Mouse (Mus musculus) gastrocnemius, postnatal 36 days (tissue): ENCODE data around the gene Alkbh7. TPM values are rescaled to one million over a fixed set of nuclear protein-coding genes. Genes with fewer than 3 reads are reported as not detected.
A peak's percentile ranks its signal among the peaks of the same experiment; 100 is the strongest.

Experiments used
- DNase-seq, 2 experiments: peaks; one replicate each; pipeline ENCODE4 v3.0.0; 2022
- intact Hi-C: fragments of 180-260 bp; cut with DNase I; formaldehyde crosslinking; loops from one replicate; pipeline ENCODE4 v1.15.1; 2025
- total RNA-seq, 2 experiments: library from RNA; stranded (reverse); gene quantifications; 2 replicates each; pipeline ENCODE4 v1.2.3; 2021

The Alkbh7 gene
- total RNA-seq, 2 experiments from 2014 or later = 21.6 to 22.7 TPM

- intact Hi-C loops = no loop called here
- DNase-seq = no peak
Observed at GRCm38 (mm10) chr17:57019693-57020092, 22.6 kb downstream of the Alkbh7 start.

DNA sequence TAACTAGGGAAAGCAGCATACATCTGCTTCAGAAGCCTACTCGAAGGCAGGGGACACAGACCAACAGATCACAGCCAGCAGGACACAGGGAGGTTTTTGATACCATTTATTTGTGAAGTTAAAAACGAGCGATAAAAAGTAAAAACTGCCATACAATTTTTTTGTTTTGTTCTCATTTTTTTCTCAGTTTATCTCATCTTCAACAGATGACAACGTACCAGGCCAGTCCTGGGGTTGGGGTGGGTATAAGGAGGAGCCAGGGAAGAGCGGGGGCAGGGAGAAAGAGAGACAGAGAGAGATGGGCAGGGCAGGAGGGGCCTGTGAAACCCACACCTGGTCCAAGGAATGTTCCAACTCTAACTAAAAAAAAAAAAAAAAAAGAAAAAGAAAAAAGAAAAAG lies 23.8 kb downstream of the Alkbh7 start:
- intact Hi-C loops = no loop called here
- DNase-seq = no peak

DNA sequence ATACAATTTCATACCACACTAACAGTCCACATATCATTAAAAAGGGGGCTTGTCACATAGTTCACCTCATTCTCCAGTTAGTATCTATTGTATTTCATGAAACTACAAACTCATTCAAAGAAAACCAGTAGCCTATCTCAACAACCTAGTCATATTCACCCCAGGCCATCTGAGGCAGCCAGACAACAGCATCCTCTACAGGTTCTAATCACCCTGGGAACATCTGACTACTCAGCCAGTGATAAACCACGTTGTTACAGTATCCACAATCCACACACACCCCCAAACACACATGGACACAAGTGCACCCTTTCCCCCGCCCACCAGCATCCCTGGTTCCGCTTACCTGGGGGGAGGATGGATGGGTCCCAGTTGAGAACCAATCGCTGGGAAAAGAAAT lies 30.3 kb downstream of the Alkbh7 start:
- intact Hi-C loops = no loop called here

DNA sequence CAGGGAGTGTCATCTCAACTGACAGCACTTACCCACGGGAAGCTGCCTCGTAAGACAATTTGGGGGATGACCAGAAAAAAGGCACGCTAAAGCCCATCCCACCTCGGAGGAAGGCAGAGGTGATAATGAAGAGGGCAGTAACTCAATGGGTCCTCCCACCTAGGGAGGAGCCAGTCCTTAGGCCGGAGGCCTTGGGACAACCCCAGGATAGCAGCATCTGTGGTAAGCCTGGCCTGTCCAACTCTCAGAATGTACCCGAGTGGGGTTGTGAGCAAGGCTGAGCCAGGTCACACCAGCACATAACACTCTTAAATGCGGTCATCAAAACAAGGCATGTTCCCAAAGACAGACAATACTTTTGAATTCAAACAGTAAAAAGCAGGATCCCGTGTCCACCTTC lies 32.6 kb downstream of the Alkbh7 start:
- no peak for DNase-seq
- intact Hi-C loops = loop anchor here (2.0 to 5.0 kb wide), 2 partner anchors 17 to 937 kb away; no protein-coding TSS in a partner anchor

More for the DNA sequence above, 30.3 kb downstream of the Alkbh7 start:
- DNase-seq = no peak

DNA sequence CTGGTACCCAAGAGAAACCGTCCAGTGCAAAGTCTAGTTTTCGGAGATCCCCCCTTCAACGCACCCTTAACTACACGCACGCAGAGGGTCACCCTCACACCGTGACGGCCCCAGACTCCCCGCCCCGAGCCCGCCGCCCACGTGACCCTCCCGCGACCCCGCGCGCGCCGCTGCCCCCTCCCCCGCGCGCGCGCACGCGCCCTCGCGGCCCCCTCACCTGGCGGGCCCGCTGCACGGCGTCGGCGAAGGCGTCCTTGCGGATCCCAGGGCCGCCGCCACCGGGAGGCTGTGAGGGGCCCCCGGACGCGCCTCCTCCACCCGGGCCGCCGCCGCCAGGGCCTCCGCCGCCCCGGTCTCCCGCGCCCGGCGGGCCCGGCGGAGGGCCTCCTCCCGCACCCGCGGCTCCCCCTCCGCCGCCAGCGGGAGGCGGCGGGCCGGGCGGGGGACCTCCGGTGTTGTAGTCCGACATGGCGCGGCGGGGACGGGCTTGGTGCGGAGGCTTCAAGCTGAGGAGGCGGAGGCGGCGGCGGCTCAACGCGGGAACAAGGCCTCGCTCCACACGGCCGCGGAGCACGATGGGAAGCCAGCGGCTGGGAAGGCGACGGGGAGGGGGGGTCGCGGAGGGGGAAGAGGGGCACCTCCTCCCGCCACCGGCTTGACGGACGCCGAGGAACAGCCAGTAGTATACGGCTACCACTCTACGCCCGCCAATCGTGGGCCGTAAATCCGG lies 34.0 kb downstream of the Alkbh7 start, which contains the start of gene Khsrp:
Khsrp (minus strand) TSS at position 592 of the 730 bp plus-strand sequence.
- no peak for DNase-seq
- intact Hi-C loops = loop anchor here (2.0 to 5.0 kb wide), 2 partner anchors 18 to 939 kb away; no protein-coding TSS in a partner anchor

GRCm38 (mm10) chr17:57031661-57032420 lies 34.7 kb downstream of the Alkbh7 start:
- DNase-seq = peak; percentile 98 to 99
- intact Hi-C loops = loop anchor here (2.0 to 5.0 kb wide), 2 partner anchors 19 to 940 kb away; no protein-coding TSS in a partner anchor

DNA sequence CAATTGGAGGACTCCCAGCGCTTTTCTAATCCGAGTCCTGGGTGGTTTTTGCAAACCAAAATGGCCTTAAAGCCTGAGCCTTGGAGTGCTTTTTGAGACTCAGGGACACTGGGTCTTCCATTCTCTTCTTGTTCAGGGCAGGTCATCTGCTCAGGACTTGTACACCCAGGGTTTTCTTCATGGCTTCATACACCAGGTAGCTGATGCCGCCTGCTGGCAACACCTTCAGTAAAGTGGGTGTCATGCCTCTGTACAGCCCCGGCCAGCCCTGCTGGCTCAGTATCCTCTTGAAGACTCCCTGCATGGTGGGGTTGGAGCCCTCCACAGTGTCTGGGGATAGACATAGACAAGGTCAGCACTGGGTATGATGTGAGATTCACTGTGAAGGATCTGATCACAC lies 35.7 kb downstream of the Alkbh7 start:
- intact Hi-C loops = loop anchor here (5.0 kb wide), 1 partner anchor 941 kb away; no protein-coding TSS in a partner anchor
- DNase-seq = no peak

GRCm38 (mm10) chr17:57038978-57039377 lies 41.8 kb downstream of the Alkbh7 start:
- DNase-seq = no peak

GRCm38 (mm10) chr17:57041554-57041953 lies 44.4 kb downstream of the Alkbh7 start, which contains the start of gene Slc25a41:
Gene Slc25a41 (minus strand): TSS chr17:57041654.
- intact Hi-C loops = no loop called here
- DNase-seq = no peak

More at GRCm38 (mm10) chr17:57038978-57039377, 41.8 kb downstream of the Alkbh7 start:
- intact Hi-C loops = no loop called here

DNA sequence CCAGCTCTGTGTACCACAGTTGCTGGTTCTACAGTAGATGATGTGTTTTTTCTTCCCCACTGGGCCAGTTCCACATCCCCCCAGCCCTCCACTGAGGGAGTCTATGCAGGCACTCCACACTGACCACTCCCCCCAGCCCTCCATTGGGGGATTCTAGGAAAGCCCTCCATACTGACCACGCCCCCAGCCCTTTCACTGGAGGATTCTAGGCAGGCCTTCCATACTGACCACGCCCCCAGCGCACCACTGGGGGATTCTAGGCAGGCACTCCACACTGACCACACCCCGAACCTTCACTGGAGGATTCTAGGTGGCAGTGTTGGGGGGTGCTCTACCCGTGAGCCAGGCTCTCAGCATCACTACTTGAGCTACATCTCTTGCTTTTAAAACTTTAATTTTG lies 50.3 kb downstream of the Alkbh7 start:
- DNase-seq = no peak
- intact Hi-C loops = no loop called here

- no peak for DNase-seq
- intact Hi-C loops = no loop called here
Observed at GRCm38 (mm10) chr17:57048816-57049215, 51.7 kb downstream of the Alkbh7 start.

Other genes starting within 250 kb of the Alkbh7 start
- gene Nrtn, start 239.8 kb upstream of the Alkbh7 start, total RNA-seq = 1 to 10 TPM; 4.1 to 5.0 TPM
- gene Dus3l, start 232.6 kb upstream of the Alkbh7 start, total RNA-seq = 10 to 100 TPM; 13.4 to 16.1 TPM
- under 1 TPM in 1 of 2 experiments, not detected in 1; 0.12 TPM for gene Prr22, start 227.1 kb upstream of the Alkbh7 start, total RNA-seq
- 1 to 10 TPM; 1.8 to 2.5 TPM for gene Rfx2, start 166.3 kb upstream of the Alkbh7 start, total RNA-seq
- gene Acsbg2, start 122.9 kb upstream of the Alkbh7 start, total RNA-seq = not detected
- gene 1700061G19Rik, start 121.9 kb upstream of the Alkbh7 start, total RNA-seq = not detected
- gene Mllt1, start 61.9 kb upstream of the Alkbh7 start, total RNA-seq = 10 to 100 TPM; 16.6 to 17.6 TPM
- gene Acer1, start 15.2 kb upstream of the Alkbh7 start, total RNA-seq = not detected
- 10 to 100 TPM; 28.7 to 33.4 TPM for gene Clpp, start 7.0 kb upstream of the Alkbh7 start, total RNA-seq
- not detected for gene Pspn, start 2.7 kb downstream of the Alkbh7 start, total RNA-seq
- 10 to 100 TPM; 15.1 to 16.8 TPM for gene Gtf2f1, start 13.9 kb downstream of the Alkbh7 start, total RNA-seq
- gene Gm17949, start 14.1 kb downstream of the Alkbh7 start, total RNA-seq = not detected
- gene Khsrp, start 34.2 kb downstream of the Alkbh7 start, total RNA-seq = 10 to 100 TPM; 20.8 to 27.9 TPM
- gene Slc25a41, start 44.3 kb downstream of the Alkbh7 start, total RNA-seq = not detected
- under 1 TPM; 0.51 to 0.57 TPM for gene Crb3, start 61.8 kb downstream of the Alkbh7 start, total RNA-seq
- 10 to 100 TPM; 34.1 to 48.5 TPM for gene Slc25a23, start 62.5 kb downstream of the Alkbh7 start, total RNA-seq
- gene Dennd1c, start 81.2 kb downstream of the Alkbh7 start, total RNA-seq = under 1 TPM; 0.43 to 0.54 TPM
- 1 to 10 TPM; 1.3 to 1.4 TPM for gene Tubb4a, start 90.4 kb downstream of the Alkbh7 start, total RNA-seq
- gene Tnfsf9, start 108.0 kb downstream of the Alkbh7 start, total RNA-seq = under 1 TPM in 1 of 2 experiments, not detected in 1; 0.41 TPM
- gene Cd70, start 152.4 kb downstream of the Alkbh7 start, total RNA-seq = not detected
- under 1 TPM in 1 of 2 experiments, not detected in 1; 0.18 TPM for gene Tnfsf14, start 196.8 kb downstream of the Alkbh7 start, total RNA-seq
- gene C3, start 230.8 kb downstream of the Alkbh7 start, total RNA-seq = 10 to 100 TPM; 11.8 TPM